Mouse (Mus musculus) 416B (cell line): ENCODE data around the gene Abcb10.
A peak's percentile ranks its signal among the peaks of the same experiment; 100 is the strongest.
"Not testable (repeated sequence)": the region's sequence is repeated elsewhere in the genome, so short reads cannot be mapped to it uniquely, and the experiment has no call there.

Experiments
- DNase-seq: peaks from one replicate; pipeline ENCODE4 v3.0.0; 2011; ENCODE audit warnings: low read depth

The Abcb10 gene

GRCm38 (mm10) chr8:123980239-123980638 is 2.7 kb downstream of the Abcb10 start:
- DNase-seq = peak; percentile 28

- DNase-seq = no peak
Observed at GRCm38 (mm10) chr8:123978926-123979325, 4.0 kb downstream of the Abcb10 start.

DNA sequence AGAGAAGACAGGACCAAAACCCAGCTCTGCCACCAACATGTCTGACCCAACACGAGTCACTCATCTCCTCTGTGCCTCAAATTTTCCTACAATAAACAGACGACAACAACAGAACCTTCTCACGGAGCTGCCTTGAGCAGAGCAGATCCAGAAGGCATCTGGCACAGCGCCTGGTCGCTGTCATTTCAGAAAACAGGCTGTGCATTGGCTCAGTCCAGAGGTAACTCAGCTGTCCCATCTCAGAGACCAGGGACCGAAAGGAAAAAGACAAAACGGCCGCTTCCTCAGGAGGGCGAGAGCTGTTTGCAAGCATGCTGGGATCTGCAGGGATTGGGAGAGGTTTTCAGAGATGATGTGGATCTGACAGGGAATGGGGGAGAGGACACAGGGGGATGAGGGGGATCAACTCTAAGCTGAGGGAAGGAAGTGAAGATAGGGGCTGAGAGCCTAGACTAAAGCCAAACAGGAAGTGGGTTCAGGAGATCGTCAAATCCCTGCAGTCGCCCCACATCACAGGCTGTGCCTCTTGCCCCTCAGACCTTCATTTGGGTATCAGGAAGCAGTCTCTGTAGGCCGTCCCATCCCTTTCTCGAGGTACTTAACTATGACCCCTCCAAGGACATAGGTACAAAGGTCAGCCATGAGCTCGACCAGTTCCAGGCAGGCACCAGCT is 4.6 kb downstream of the Abcb10 start:
- peak; percentile 30 for DNase-seq

GRCm38 (mm10) chr8:123977499-123977898 is 5.4 kb downstream of the Abcb10 start:
- no peak for DNase-seq

DNA sequence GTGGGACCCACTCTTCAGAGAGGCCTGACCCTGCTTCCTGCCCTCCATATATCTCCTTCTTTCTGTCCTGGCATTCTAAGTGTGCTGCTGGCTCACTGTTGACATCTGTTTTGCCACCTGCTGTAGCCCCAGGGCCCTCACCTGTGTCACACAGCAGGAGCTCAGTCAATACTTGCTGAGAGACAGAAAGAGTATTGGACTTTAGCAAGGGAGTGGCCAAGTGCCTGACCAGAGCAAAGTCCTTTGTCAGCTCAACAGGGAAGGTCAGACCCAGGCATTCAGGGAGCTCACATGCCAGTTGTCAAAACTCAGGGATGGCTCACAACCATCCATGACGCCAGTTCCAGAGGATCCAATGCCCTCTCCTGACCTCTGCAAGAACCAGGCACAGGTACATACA is 9.4 kb downstream of the Abcb10 start:
- no peak for DNase-seq

DNA sequence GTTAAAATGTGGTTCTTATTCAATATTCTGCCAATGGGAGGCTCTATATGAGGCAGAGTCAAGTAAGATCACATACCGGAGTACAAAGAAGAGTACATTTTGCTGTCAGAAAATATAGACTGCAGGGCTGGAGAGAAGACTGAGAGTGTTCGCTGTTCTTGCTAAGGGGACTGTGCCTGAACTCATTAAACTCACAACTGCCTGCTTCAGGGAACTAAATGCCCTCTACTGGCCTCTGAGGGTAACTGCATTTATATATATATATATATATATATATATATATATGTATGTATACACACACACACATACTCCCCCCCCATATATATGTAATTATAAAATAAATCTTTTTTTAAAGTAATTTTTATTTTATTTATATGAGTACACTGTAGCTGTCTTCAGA is 16.0 kb downstream of the Abcb10 start:
- DNase-seq = peak; percentile 61

- DNase-seq = peak; percentile 36
Observed at GRCm38 (mm10) chr8:123961371-123961770, 21.6 kb downstream of the Abcb10 start.

- DNase-seq = not testable (repeated sequence)
Observed at GRCm38 (mm10) chr8:123960556-123960955, 22.4 kb downstream of the Abcb10 start.

- DNase-seq = no peak
Observed at GRCm38 (mm10) chr8:123960056-123960455, 22.9 kb downstream of the Abcb10 start.

- DNase-seq = no peak
Observed at GRCm38 (mm10) chr8:123959473-123959872, 23.4 kb downstream of the Abcb10 start.

GRCm38 (mm10) chr8:123958130-123958529 is 24.8 kb downstream of the Abcb10 start:
- no peak for DNase-seq

- no peak for DNase-seq
Observed at GRCm38 (mm10) chr8:123954246-123954645, 28.7 kb downstream of the Abcb10 start.

DNA sequence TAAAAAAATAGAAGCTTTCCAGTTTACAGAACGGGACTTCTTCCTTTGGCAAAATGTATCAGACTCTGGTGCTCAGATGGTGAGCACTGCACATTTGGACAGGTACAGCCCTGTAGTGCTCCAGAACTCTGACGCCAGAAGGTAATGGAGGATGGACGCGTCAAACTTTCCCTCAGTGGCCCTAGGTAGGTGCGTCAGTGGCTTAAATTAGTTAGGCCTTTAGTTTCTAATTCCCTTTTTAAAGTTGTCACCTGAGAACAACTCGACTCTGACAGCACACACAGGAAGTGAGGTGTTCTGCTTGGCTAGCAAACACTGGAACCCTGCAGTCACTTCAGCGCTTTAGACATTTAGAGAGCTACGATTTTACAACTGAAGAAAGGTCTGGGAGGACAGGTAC is 29.2 kb downstream of the Abcb10 start:
- no peak for DNase-seq

DNA sequence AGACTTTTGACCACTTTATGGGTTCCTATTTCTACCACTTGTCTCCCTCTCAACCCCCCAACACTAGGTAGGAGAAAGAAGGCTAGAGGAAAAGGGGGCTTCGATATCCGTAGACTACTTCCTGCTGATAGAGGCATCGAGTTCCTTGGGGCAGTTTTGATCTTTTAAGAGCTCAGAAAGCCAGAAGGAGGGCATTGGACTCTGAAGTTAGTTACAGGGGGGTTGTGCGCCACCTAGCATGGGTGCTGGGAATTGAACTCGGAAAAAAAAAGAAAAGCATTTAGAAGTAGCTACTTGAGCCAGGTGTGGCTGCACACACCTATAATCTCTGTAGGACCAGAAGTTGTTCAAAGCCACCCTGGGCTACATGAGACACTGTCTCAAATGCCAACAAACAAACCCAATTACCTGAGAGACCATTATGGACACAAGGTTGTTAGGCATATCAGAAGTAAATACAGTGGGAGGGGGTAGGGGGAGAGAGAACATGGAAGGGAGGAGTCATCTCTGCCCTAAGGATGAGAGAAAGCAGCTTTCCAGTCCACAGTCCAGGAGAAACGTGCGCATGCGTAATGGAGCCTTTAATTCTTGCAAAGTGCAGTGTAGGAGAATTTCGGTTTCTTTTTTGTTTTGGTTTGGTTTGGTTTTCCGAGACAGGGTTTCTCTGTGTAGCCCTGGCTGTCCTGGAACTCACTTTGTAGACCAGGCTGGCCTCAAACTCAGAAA is 32.7 kb downstream of the Abcb10 start:
- DNase-seq = peak; percentile 82

DNA sequence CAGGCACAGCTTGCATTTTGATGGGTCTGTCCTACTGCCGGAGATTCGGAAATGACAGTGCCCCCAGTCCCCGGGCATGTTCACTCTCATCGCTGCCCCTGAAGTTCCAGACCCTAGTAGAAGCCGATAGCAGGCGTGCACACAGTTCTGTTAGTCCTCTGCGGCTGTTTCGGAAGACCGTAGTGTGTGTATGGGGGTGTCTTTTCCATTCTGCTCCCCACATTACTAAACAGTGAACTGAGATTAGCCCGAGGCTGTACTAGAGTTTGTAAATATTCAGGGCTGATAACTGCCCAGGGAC is 33.3 kb downstream of the Abcb10 start:
- DNase-seq = no peak

- peak; percentile 99 for DNase-seq
Observed at GRCm38 (mm10) chr8:123948942-123949685, 33.8 kb downstream of the Abcb10 start, which contains the start of gene Nup133. Gene Nup133, minus strand, starts transcription at chr8:123949265.

DNA sequence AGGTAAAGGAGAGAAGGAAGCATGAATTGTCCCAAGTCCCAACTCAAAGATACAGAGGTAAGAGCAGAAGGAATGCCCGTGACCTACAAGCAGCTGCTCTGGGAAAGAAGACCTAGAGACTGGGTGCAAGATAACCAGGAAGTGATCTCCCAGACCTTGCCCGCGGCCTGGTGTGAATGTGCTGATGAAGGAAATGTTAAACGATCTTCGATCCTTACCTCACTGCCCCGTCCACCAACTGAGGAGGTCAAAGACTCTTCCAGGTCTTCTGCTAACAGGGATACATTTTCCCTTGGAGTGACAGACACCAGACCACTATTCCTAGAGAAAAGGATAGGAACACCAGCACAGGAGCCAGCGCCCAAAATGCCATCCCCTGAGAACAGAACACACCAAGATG is 53.9 kb downstream of the Abcb10 start:
- no peak for DNase-seq

GRCm38 (mm10) chr8:123925671-123926070 is 57.3 kb downstream of the Abcb10 start:
- no peak for DNase-seq

DNA sequence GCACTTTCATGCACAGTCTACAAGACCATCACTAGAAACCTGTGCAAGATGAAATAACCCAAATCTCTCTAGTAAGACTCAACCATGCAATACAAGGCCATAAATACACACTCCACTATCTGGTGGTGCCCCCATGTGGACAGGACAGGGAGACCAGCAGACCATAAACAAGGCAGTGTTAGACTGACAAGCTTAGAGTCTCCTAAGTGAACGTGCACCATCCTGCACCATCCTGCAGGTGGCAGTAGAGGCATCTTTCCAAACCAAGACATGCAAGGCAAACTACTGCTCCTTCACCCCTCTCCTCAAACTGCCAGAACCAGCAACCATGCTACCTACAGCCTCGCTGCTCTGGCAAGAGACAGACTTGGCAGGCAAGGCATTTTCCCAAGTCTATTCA is 58.2 kb downstream of the Abcb10 start:
- peak; percentile 93 for DNase-seq

- no peak for DNase-seq
Observed at GRCm38 (mm10) chr8:123914635-123915034, 68.3 kb downstream of the Abcb10 start.

DNA sequence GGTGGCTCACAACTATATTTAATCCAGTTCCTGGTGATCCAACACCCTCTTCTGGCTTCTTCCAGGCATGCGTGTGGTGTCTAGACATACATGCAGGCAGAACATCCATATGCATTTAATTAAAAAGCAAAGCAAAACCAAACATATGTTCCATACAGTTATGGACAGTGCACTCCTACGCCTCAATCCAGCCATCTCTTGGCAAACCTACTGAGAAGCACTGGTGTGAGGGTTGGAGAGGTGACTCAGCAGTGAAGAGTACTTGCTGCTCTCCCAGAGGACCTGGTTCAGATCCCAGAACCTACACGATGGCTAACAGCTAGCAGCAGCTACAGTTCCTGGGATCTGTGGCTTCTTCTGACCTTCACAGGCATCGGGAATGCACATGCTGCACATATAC is 70.7 kb downstream of the Abcb10 start:
- no peak for DNase-seq

- no peak for DNase-seq
Observed at GRCm38 (mm10) chr8:123907604-123908003, 75.3 kb downstream of the Abcb10 start.

DNA sequence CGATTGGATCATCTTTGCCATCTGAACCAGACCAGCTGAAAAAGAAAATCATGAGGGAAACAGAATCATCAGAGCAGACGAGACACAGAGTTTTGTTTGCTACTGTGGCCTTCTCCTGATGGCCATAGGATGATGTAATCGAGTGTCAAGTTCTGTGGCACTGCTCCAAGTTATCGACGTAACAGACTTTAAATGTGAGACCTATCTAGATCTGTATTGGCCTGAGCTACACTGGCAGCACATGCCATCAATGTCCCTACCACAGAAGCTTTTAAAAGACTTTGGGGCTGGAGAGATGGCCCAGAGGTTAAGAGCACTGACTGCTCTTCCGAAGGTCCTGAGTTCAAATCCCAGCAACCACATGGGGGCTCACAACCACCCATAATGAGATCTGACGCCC is 80.3 kb downstream of the Abcb10 start:
- peak; percentile 28 for DNase-seq
